Mouse (Mus musculus): ENCODE measurements around the gene Lpcat2. TPM values are rescaled to one million over a fixed set of nuclear protein-coding genes. Genes with fewer than 3 reads are reported as not detected.

Lpcat2 gene
- 6.8 and 7.1 TPM in 2 replicates for polyA plus RNA-seq (2014; fragmentation: Nextera tagmentation; extraction: Ambion mirVana)

- ATAC-seq (ENCODE audit: low FRiP score, low TSS enrichment) = peak; percentile 60; the same call in 1 of the 2 replicates
- 1% methylated on average over 50 of the region's 50 CpGs for WGBS
- no peak within 1 kb of the TSS for H3K27ac ChIP-seq (replicated peaks; ENCODE audit: low read depth, low read length)
Observed at GRCm38 (mm10) chr8:92855171-92855894, at the start of gene Lpcat2. TSS of gene Lpcat2 (plus strand) at chr8:92855339.

GRCm38 (mm10) chr8:92812773-92813172, 42.4 kb upstream of the Lpcat2 start:
- Histone ChIP-seq H3K4me1 (ENCODE audit: control insufficient read depth, insufficient read depth, low read length) (no peaks in the 10 kb centered on the region), H3K27ac (replicated peaks; ENCODE audit: low read depth, low read length) (no peak overlapping the region), H3K36me3 (ENCODE audit: control insufficient read depth, insufficient read depth, low read length) (no peaks in the 10 kb centered on the region), H3K4me3 (replicated peaks; ENCODE audit: low read depth, low read length) (no peak overlapping the region), H3K27me3 (ENCODE audit: control insufficient read depth, insufficient read depth, low read length) (no peaks in the 10 kb centered on the region), H3K9ac (replicated peaks; ENCODE audit: low read length) (no peak overlapping the region), H3K9me3 (ENCODE audit: control insufficient read depth, low read length) (no peaks in the 10 kb centered on the region), H3K4me2 (ENCODE audit: low read length) (no peak overlapping the region)
- DNase-seq (no peak), ATAC-seq (ENCODE audit: low FRiP score, low TSS enrichment) (no peak)
- 94% methylated on average over 2 of the region's 2 CpGs for WGBS

More at GRCm38 (mm10) chr8:92855171-92855894, at the start of gene Lpcat2:
- Histone ChIP-seq H3K4me1 (ENCODE audit: control insufficient read depth, insufficient read depth, low read length) (0 out of 2 replicates have a peak, but pooled peaks cover under 1% of the 10 kb centered on the region), H3K4me3 (replicated peaks; ENCODE audit: low read depth, low read length) (peak within 1 kb of the TSS; percentile 57), H3K4me2 (ENCODE audit: low read length) (peak within 1 kb of the TSS; percentile 74), H3K27me3 (ENCODE audit: control insufficient read depth, insufficient read depth, low read length) (no peaks in the 10 kb centered on the region), H3K36me3 (ENCODE audit: control insufficient read depth, insufficient read depth, low read length) (no peaks in the 10 kb centered on the region), H3K9me3 (ENCODE audit: control insufficient read depth, low read length) (no peaks in the 10 kb centered on the region), H3K9ac (replicated peaks; ENCODE audit: low read length) (peak within 1 kb of the TSS; percentile 71)
- DNase-seq = peak; percentile 88

GRCm38 (mm10) chr8:92815661-92816060, 39.5 kb upstream of the Lpcat2 start:
- H3K4me1 ChIP-seq (ENCODE audit: control insufficient read depth, insufficient read depth, low read length) = no peaks in the 10 kb centered on the region
- no peaks in the 10 kb centered on the region for H3K27me3 ChIP-seq (ENCODE audit: control insufficient read depth, insufficient read depth, low read length)
- no peak overlapping the region for H3K4me3 ChIP-seq (replicated peaks; ENCODE audit: low read depth, low read length)
- WGBS = 78% methylated on average over 5 of the region's 5 CpGs
- H3K27ac ChIP-seq (replicated peaks; ENCODE audit: low read depth, low read length) = no peak overlapping the region
- no peak overlapping the region for H3K9ac ChIP-seq (replicated peaks; ENCODE audit: low read length)
- no peak for ATAC-seq (ENCODE audit: low FRiP score, low TSS enrichment)
- no peak overlapping the region for H3K4me2 ChIP-seq (ENCODE audit: low read length)
- no peaks in the 10 kb centered on the region for H3K9me3 ChIP-seq (ENCODE audit: control insufficient read depth, low read length)
- H3K36me3 ChIP-seq (ENCODE audit: control insufficient read depth, insufficient read depth, low read length) = no peaks in the 10 kb centered on the region
- DNase-seq = no peak

- H3K4me3 ChIP-seq (replicated peaks; ENCODE audit: low read depth, low read length) = no peak overlapping the region
- no peaks in the 10 kb centered on the region for H3K9me3 ChIP-seq (ENCODE audit: control insufficient read depth, low read length)
- H3K27me3 ChIP-seq (ENCODE audit: control insufficient read depth, insufficient read depth, low read length) = no peaks in the 10 kb centered on the region
- no peaks in the 10 kb centered on the region for H3K4me1 ChIP-seq (ENCODE audit: control insufficient read depth, insufficient read depth, low read length)
- no peak overlapping the region for H3K9ac ChIP-seq (replicated peaks; ENCODE audit: low read length)
- no peak overlapping the region for H3K27ac ChIP-seq (replicated peaks; ENCODE audit: low read depth, low read length)
- DNase-seq (peak; percentile 96), ATAC-seq (ENCODE audit: low FRiP score, low TSS enrichment) (peak; percentile 82)
- WGBS = 15% methylated on average over 6 of the region's 6 CpGs
- no peak overlapping the region for H3K4me2 ChIP-seq (ENCODE audit: low read length)
- no peaks in the 10 kb centered on the region for H3K36me3 ChIP-seq (ENCODE audit: control insufficient read depth, insufficient read depth, low read length)
Observed at GRCm38 (mm10) chr8:92817928-92818818, 37.0 kb upstream of the Lpcat2 start.

GRCm38 (mm10) chr8:92821151-92821550, 34.0 kb upstream of the Lpcat2 start:
- Histone ChIP-seq H3K4me2 (ENCODE audit: low read length) (no peak overlapping the region), H3K36me3 (ENCODE audit: control insufficient read depth, insufficient read depth, low read length) (no peaks in the 10 kb centered on the region), H3K9me3 (ENCODE audit: control insufficient read depth, low read length) (no peaks in the 10 kb centered on the region), H3K27me3 (ENCODE audit: control insufficient read depth, insufficient read depth, low read length) (no peaks in the 10 kb centered on the region), H3K4me1 (ENCODE audit: control insufficient read depth, insufficient read depth, low read length) (no peaks in the 10 kb centered on the region), H3K27ac (replicated peaks; ENCODE audit: low read depth, low read length) (no peak overlapping the region), H3K4me3 (replicated peaks; ENCODE audit: low read depth, low read length) (no peak overlapping the region), H3K9ac (replicated peaks; ENCODE audit: low read length) (no peak overlapping the region)
- ATAC-seq (ENCODE audit: low FRiP score, low TSS enrichment) = no peak
- no peak for DNase-seq

GRCm38 (mm10) chr8:92822386-92822785, 32.8 kb upstream of the Lpcat2 start:
- Histone ChIP-seq H3K27ac (replicated peaks; ENCODE audit: low read depth, low read length) (no peak overlapping the region), H3K4me1 (ENCODE audit: control insufficient read depth, insufficient read depth, low read length) (peaks cover 2% of the 10 kb centered on the region; the same call in 1 of the 2 replicates), H3K27me3 (ENCODE audit: control insufficient read depth, insufficient read depth, low read length) (no peaks in the 10 kb centered on the region), H3K4me3 (replicated peaks; ENCODE audit: low read depth, low read length) (no peak overlapping the region), H3K36me3 (ENCODE audit: control insufficient read depth, insufficient read depth, low read length) (no peaks in the 10 kb centered on the region), H3K9me3 (ENCODE audit: control insufficient read depth, low read length) (no peaks in the 10 kb centered on the region), H3K9ac (replicated peaks; ENCODE audit: low read length) (no peak overlapping the region), H3K4me2 (ENCODE audit: low read length) (no peak overlapping the region)
- 86% methylated on average over 5 of the region's 5 CpGs for WGBS
- DNase-seq (no peak), ATAC-seq (ENCODE audit: low FRiP score, low TSS enrichment) (no peak)

GRCm38 (mm10) chr8:92825991-92826390, 29.1 kb upstream of the Lpcat2 start:
- 77% methylated on average over 4 of the region's 4 CpGs for WGBS
- DNase-seq = no peak
- H3K9ac ChIP-seq (replicated peaks; ENCODE audit: low read length) = no peak overlapping the region

GRCm38 (mm10) chr8:92827243-92828034, 27.7 kb upstream of the Lpcat2 start, which contains the start of gene Mmp2:
TSS of gene Mmp2 (plus strand) at chr8:92827291.
- Histone ChIP-seq H3K4me2 (ENCODE audit: low read length) (peak within 1 kb of the TSS; percentile 76), H3K4me3 (replicated peaks; ENCODE audit: low read depth, low read length) (peak within 1 kb of the TSS; percentile 37), H3K36me3 (ENCODE audit: control insufficient read depth, insufficient read depth, low read length) (no peaks in the 10 kb centered on the region), H3K9me3 (ENCODE audit: control insufficient read depth, low read length) (no peaks in the 10 kb centered on the region), H3K9ac (replicated peaks; ENCODE audit: low read length) (peak within 1 kb of the TSS; percentile 65), H3K27ac (replicated peaks; ENCODE audit: low read depth, low read length) (no peak within 1 kb of the TSS), H3K27me3 (ENCODE audit: control insufficient read depth, insufficient read depth, low read length) (no peaks in the 10 kb centered on the region), H3K4me1 (ENCODE audit: control insufficient read depth, insufficient read depth, low read length) (peaks cover 8% of the 10 kb centered on the region; the same call in 1 of the 2 replicates)
- peak; percentile 49 for DNase-seq
- WGBS = 3% methylated on average over 37 of the region's 37 CpGs
- no peak for ATAC-seq (ENCODE audit: low FRiP score, low TSS enrichment)

More at GRCm38 (mm10) chr8:92825991-92826390, 29.1 kb upstream of the Lpcat2 start:
- no peaks in the 10 kb centered on the region for H3K27me3 ChIP-seq (ENCODE audit: control insufficient read depth, insufficient read depth, low read length)
- H3K4me3 ChIP-seq (replicated peaks; ENCODE audit: low read depth, low read length) = no peak overlapping the region
- no peaks in the 10 kb centered on the region for H3K9me3 ChIP-seq (ENCODE audit: control insufficient read depth, low read length)
- no peak overlapping the region for H3K27ac ChIP-seq (replicated peaks; ENCODE audit: low read depth, low read length)
- ATAC-seq (ENCODE audit: low FRiP score, low TSS enrichment) = no peak
- no peak overlapping the region for H3K4me2 ChIP-seq (ENCODE audit: low read length)
- no peaks in the 10 kb centered on the region for H3K36me3 ChIP-seq (ENCODE audit: control insufficient read depth, insufficient read depth, low read length)
- H3K4me1 ChIP-seq (ENCODE audit: control insufficient read depth, insufficient read depth, low read length) = peaks cover 8% of the 10 kb centered on the region; the same call in 1 of the 2 replicates
